Mouse (Mus musculus) G1E (cell line): ENCODE measurements around the gene Fh1.

ENCODE experiments used
- CTCF ChIP-seq: IDR thresholded peaks from 2 replicates; pipeline ENCODE4 v1.5.1; 2012; ENCODE audit warnings: low read depth, low read length, inconsistent platforms, mixed read lengths
- GATA1 ChIP-seq: IDR thresholded peaks from 2 replicates; pipeline ENCODE4 v1.6.1; 2012; ENCODE audit warnings: borderline replicate concordance, low read length, inconsistent platforms, mixed read lengths
- POLR2AphosphoS5 ChIP-seq: IDR thresholded peaks from 2 replicates; pipeline ENCODE4 v1.6.1; 2012; ENCODE audit warnings: low read depth, low read length, inconsistent platforms; ENCODE audit not compliant: insufficient replicate concordance
- TAL1 ChIP-seq: conservative IDR thresholded peaks from 2 replicates; pipeline ENCODE4 v1.6.1; 2012; ENCODE audit warnings: low read depth, low read length, inconsistent platforms, mixed read lengths

DNA sequence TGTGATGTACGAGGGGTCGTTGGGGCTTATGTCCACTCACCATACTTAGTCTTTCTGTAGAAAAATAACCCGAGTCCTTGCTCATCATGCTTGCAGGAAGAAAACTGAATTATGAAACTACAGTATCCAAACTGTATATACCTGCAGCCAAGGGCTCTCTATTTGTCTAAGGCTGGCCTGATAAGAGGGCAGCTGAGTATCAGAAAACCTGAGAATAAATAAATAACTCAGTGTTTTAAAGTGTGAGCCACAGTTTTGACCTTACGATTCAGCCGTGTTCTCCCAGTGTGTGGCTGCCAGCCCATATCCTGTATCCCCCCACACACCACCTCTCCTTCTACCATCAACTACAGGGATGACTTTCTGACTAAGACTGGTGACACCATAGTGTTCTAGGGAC is 38.8 kb downstream of the Fh1 start:
- TF ChIP-seq CTCF: no peak
- TF ChIP-seq TAL1: no peak
- TF ChIP-seq GATA1: no peak
- TF ChIP-seq POLR2AphosphoS5: no peak
